ENCODE assay signal across 29 mouse cellular contexts in the genomic region with DNA sequence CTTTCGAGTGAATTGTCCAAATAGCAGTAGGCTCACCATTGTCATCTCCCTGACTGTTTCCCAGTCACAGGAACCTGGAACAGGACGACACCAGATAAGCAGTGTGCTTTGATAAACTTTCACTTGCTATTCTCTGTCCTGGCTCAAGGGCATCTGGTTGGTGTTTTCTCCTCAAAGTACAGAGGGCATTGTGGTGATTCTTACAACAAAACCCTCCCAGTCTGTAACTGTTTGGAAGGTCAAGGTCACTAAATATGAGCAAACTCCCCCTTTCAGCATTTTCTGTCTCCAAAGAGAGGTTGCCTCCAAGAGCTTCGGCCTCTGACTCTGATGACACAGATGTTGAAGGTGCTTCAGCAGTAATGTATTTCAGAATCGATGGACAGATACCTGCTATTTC. TPM values are rescaled to one million over a fixed set of nuclear protein-coding genes. Genes with fewer than 3 reads are reported as not detected.
A peak's percentile ranks its signal among the peaks of the same experiment; 100 is the strongest.
DNase-seq lines count a peak whose midpoint lies in the region; ATAC-seq and TF ChIP-seq lines count a peak whose summit lies in the region.
"Had no signal": no experiment of that assay in that cellular context is flagged by ENCODE, and none has a peak within 500 bp of the region (broad histone marks: within the 10 kb centered on the region; RNA-seq: fewer than 3 reads in every experiment).

No protein-coding gene starts in this region.

- no peak overlapping the region for H3K4me3 ChIP-seq in heart, adult 2 months
- H3K4me3 ChIP-seq in heart, embryonic 16.5 days (ENCODE audit: low read length) = no peak overlapping the region
- H3K4me3 ChIP-seq: embryonic facial prominence, embryonic 12.5 days; embryonic facial prominence, embryonic 15.5 days; forebrain, embryonic 13.5 days had no signal

- intact Hi-C loops in heart, adult 2 months (cut with DNase I) = loop anchor here (5.0 kb wide), 1 partner anchor 38 kb away; the partner anchor contains the start of gene Wipf3
- intact Hi-C loops in heart, postnatal 25 days (cut with DNase I) = no loop called here

- TF ChIP-seq CTCF in heart, adult 2 months (IDR thresholded peaks at IDR 0.05) = no peak

- H3K9ac ChIP-seq in heart, adult 2 months (ENCODE audit: low read depth, low read length) = no peak overlapping the region
- H3K9ac ChIP-seq in heart, embryonic 16.5 days (ENCODE audit: low read length) = no peak overlapping the region
- H3K9ac ChIP-seq: embryonic facial prominence, embryonic 12.5 days; embryonic facial prominence, embryonic 15.5 days; forebrain, embryonic 13.5 days; hindbrain, embryonic 14.5 days had no signal

- DNase-seq in adrenal gland, adult (ENCODE audit: inconsistent age in 2 of 2, low spot score in 1 of 2) = peak; percentile 53
- no peak for DNase-seq in adrenal gland, postnatal 4 days (ENCODE audit: low spot score in 2 of 2)
- DNase-seq in heart, adult 2 months = peak in 1 of 2 experiments; percentile 13
- no peak for DNase-seq in heart, adult 18-20 months
- DNase-seq in heart, postnatal 25 days (ENCODE audit: low spot score) = no peak
- peak; percentile 49 for DNase-seq in testis, postnatal 14 days (ENCODE audit: low spot score)
- no peak for DNase-seq in testis, postnatal 10 days (ENCODE audit: low spot score)
- DNase-seq: adrenal gland, postnatal 10 days; cerebellum, adult 11 months; cerebellum, adult 2 months; cerebellum, adult 9-11 months; cerebellum, postnatal 25 days; gastrocnemius, postnatal 10 days; gastrocnemius, postnatal 36 days; heart, postnatal 4 days; kidney, adult 18-20 months had no signal

- H3K27me3 ChIP-seq in heart, adult 2 months (ENCODE audit: control insufficient read depth, insufficient read depth, low read length) = no peaks in the 10 kb centered on the region
- no peaks in the 10 kb centered on the region for H3K27me3 ChIP-seq in heart, embryonic 16.5 days (ENCODE audit: control insufficient read depth, insufficient read depth, low read length)
- H3K27me3 ChIP-seq: embryonic facial prominence, embryonic 12.5 days; embryonic facial prominence, embryonic 15.5 days had no signal

- TF ChIP-seq EP300 in heart, adult 2 months (IDR thresholded peaks at IDR 0.05; ENCODE audit: insufficient read depth, low read depth, low read length) = no peak

- TF ChIP-seq POLR2A in heart, adult 2 months (IDR thresholded peaks at IDR 0.05; ENCODE audit: insufficient read depth, low read depth, low read length) = no peak

- peaks cover 4% of the 10 kb centered on the region for H3K36me3 ChIP-seq in heart, adult 2 months (ENCODE audit: control insufficient read depth, insufficient read depth, low read length)
- H3K36me3 ChIP-seq in heart, embryonic 16.5 days (ENCODE audit: control insufficient read depth, insufficient read depth) = no peaks in the 10 kb centered on the region
- H3K36me3 ChIP-seq: embryonic facial prominence, embryonic 12.5 days; embryonic facial prominence, embryonic 15.5 days had no signal

- peak overlapping the region; percentile 49 for H3K27ac ChIP-seq in heart, adult 2 months
- H3K27ac ChIP-seq in heart, embryonic 16.5 days (ENCODE audit: low read length) = peak overlapping the region; percentile 40; the same call in 1 of the 2 replicates
- H3K27ac ChIP-seq: embryonic facial prominence, embryonic 12.5 days; embryonic facial prominence, embryonic 15.5 days; forebrain, embryonic 13.5 days; hindbrain, embryonic 14.5 days; hindbrain, postnatal 0 days had no signal

- no peaks in the 10 kb centered on the region for H3K79me2 ChIP-seq in heart, adult 2 months (replicated peaks; ENCODE audit: control insufficient read depth, insufficient read depth, low read length)

- peaks cover 15% of the 10 kb centered on the region for H3K4me1 ChIP-seq in heart, adult 2 months (ENCODE audit: control insufficient read depth, insufficient read depth, low read length)
- H3K4me1 ChIP-seq in heart, embryonic 16.5 days (ENCODE audit: control insufficient read depth, insufficient read depth, low read length) = peaks cover 40% of the 10 kb centered on the region
- H3K4me1 ChIP-seq: embryonic facial prominence, embryonic 12.5 days; embryonic facial prominence, embryonic 15.5 days had no signal

- no peaks in the 10 kb centered on the region; the same call in 1 of the 2 replicates for H3K9me3 ChIP-seq in heart, embryonic 16.5 days (replicated peaks; ENCODE audit: control insufficient read depth, low read length)
- H3K9me3 ChIP-seq: embryonic facial prominence, embryonic 15.5 days; forebrain, embryonic 13.5 days had no signal

- H3K4me2 ChIP-seq in heart, embryonic 16.5 days (ENCODE audit: low read depth, low read length) = no peak overlapping the region
- H3K4me2 ChIP-seq: embryonic facial prominence, embryonic 12.5 days; embryonic facial prominence, embryonic 15.5 days; forebrain, embryonic 13.5 days; heart, embryonic 11.5 days; hindbrain, embryonic 14.5 days had no signal

- 44% methylated on average over 4 of the region's 4 CpGs for WGBS in heart, adult 2 months
- 62% methylated on average over 4 of the region's 4 CpGs for WGBS in heart, embryonic 16.5 days

- no peak for ATAC-seq in heart, embryonic 16.5 days (replicated peaks; ENCODE audit: extremely low read depth, insufficient read depth, low FRiP score)
- ATAC-seq: activated CD4-positive, CD25-positive, alpha-beta regulatory T cell, adult 4 months; forebrain, embryonic 13.5 days; forebrain, embryonic 16.5 days; hindbrain, postnatal 0 days; inflammation-experienced regulatory T-cells, adult 6 months; intestine, embryonic 16.5 days had no signal

RNA-seq across cellular contexts. Expression of gene Wipf3, which starts 35.5 kb away (rescaled TPM):
- 1 to 10 TPM; 2.7 to 4.3 TPM for total RNA-seq in adrenal gland, postnatal 4 days (2021)
- 10 to 100 TPM; 26.3 to 47.2 TPM for total RNA-seq in heart, adult 2 months (2021)
- polyA plus RNA-seq in heart, adult 2 months (2012; rRNA removed) = 12.2 and 14.0 TPM in 2 replicates
- 10 to 100 TPM; 28.6 to 32.7 TPM for total RNA-seq in heart, adult 18-20 months (2021)
- 2.8 and 3.6 TPM in 2 replicates for polyA plus RNA-seq in heart, embryonic 16.5 days (2015; fragmentation: Nextera tagmentation; extraction: Ambion mirVana)
- 10 to 100 TPM; 29.9 to 42.3 TPM for total RNA-seq in heart, postnatal 25 days (2021)
- total RNA-seq: common myeloid progenitor, adult 5-6 weeks; granulocyte monocyte progenitor cell, adult 5-6 weeks had no signal
- polyA plus RNA-seq: activated CD4-positive, CD25-positive, alpha-beta regulatory T cell, adult 4 months had no signal

Comparison
In these comparisons a context has a peak if more than half of its experiments do, and no peak if none do; other contexts are left out.
1. DNase-seq: peak in adrenal gland, adult (2 of 2) and testis, postnatal 14 days (single experiment); none in adrenal gland, postnatal 4 days (0 of 2), heart, adult 18-20 months (0 of 2), heart, postnatal 25 days (single experiment) and testis, postnatal 10 days (single experiment).
2. RNA of gene Wipf3, which starts 35.5 kb away (total RNA-seq): 26.3 to 47.2 TPM in heart, adult 2 months, 29.9 to 42.3 TPM in heart, postnatal 25 days and 28.6 to 32.7 TPM in heart, adult 18-20 months; 2.7 to 4.3 TPM in adrenal gland, postnatal 4 days; every median in the first group is over 4 times any median in the second.